Mouse (Mus musculus) hindbrain, embryonic 14.5 days (tissue): ENCODE results near the gene Kcnt1. TPM values are rescaled to one million over a fixed set of nuclear protein-coding genes. Genes with fewer than 3 reads are reported as not detected.

Experiments used
- ATAC-seq: fragments of 200-750 bp; cut with Nextera tagmentation; 2 replicates; pipeline ENCODE4 v1.8.0; 2017; ENCODE audit warnings: moderate number of reproducible peaks, mild to moderate bottlenecking, moderate TSS enrichment, moderate library complexity; ENCODE audit not compliant: low FRiP score
- DNase-seq: peaks from one replicate; pipeline ENCODE4 v3.0.0-alpha.2; 2015; ENCODE audit warnings: low spot score
- H3K27ac ChIP-seq: fragments of 300-500 bp; sonication (generic); 2 replicates; pipeline ENCODE4 v1.5.1; 2014; ENCODE audit warnings: mild to moderate bottlenecking, moderate library complexity
- H3K27me3 ChIP-seq: fragments of 300-500 bp; sonication (generic); 2 replicates; pipeline ENCODE4 v1.6.1; 2014; ENCODE audit warnings: mild to moderate bottlenecking, low read length, mixed read lengths; ENCODE audit not compliant: control insufficient read depth, insufficient read depth
- H3K36me3 ChIP-seq: fragments of 300-500 bp; sonication (generic); replicated peaks from 2 replicates; pipeline ENCODE4 v1.6.1; 2014; ENCODE audit not compliant: control insufficient read depth, insufficient read depth
- H3K4me1 ChIP-seq: fragments of 300-500 bp; sonication (generic); replicated peaks from 2 replicates; pipeline ENCODE4 v1.6.1; 2014; ENCODE audit warnings: antibody characterized with exemption, low read length, mixed read lengths; ENCODE audit not compliant: control insufficient read depth, insufficient read depth
- H3K4me2 ChIP-seq: fragments of 300-500 bp; sonication (generic); replicated peaks from 2 replicates; pipeline ENCODE4 v1.6.1; 2014; ENCODE audit warnings: mild to moderate bottlenecking, moderate library complexity
- H3K4me3 ChIP-seq: fragments of 300-500 bp; sonication (generic); replicated peaks from 2 replicates; pipeline ENCODE4 v1.5.1; 2014; ENCODE audit warnings: mild to moderate bottlenecking, low read length
- H3K9ac ChIP-seq: fragments of 300-500 bp; sonication (generic); 2 replicates; pipeline ENCODE4 v1.6.1; 2014
- H3K9me3 ChIP-seq: fragments of 300-500 bp; sonication (generic); 2 replicates; pipeline ENCODE4 v1.6.1; 2016; ENCODE audit warnings: low read length; ENCODE audit not compliant: control insufficient read depth
- WGBS: fragments of 180-500 bp; shearing (Covaris S2); extraction: QIAGEN DNeasy Blood & Tissue Kit; methylation state at CpG from one replicate; pipeline ENCODE4 v1.1.7; 2014; 5-methylcytosine and 5-hydroxymethylcytosine counted together
- polyA plus RNA-seq: library from polyadenylated mRNA; unstranded; fragments of >200 nt; fragmentation: Nextera tagmentation; extraction: Ambion mirVana; gene quantifications from 2 replicates; pipeline ENCODE4 v1.2.1, GENCODE M21; 2014

The Kcnt1 gene
- polyA plus RNA-seq, 1 experiment from 2014 or later = 20.6 TPM

GRCm38 (mm10) chr2:25888144-25888543 is 24.6 kb downstream of the Kcnt1 start:
- WGBS = 60% methylated on average over 5 of the region's 5 CpGs
- Histone ChIP-seq H3K27ac (no peak overlapping the region), H3K27me3 (no peaks in the 10 kb centered on the region), H3K4me1 (no peaks in the 10 kb centered on the region), H3K9ac (no peak overlapping the region), H3K36me3 (no peaks in the 10 kb centered on the region), H3K9me3 (no peaks in the 10 kb centered on the region), H3K4me2 (no peak overlapping the region), H3K4me3 (no peak overlapping the region)
- DNase-seq (no peak), ATAC-seq (no peak)

GRCm38 (mm10) chr2:25892440-25892839 is 28.9 kb downstream of the Kcnt1 start:
- H3K4me1 ChIP-seq = no peaks in the 10 kb centered on the region
- no peaks in the 10 kb centered on the region for H3K36me3 ChIP-seq
- WGBS = 82% methylated on average over 7 of the region's 7 CpGs
- no peaks in the 10 kb centered on the region for H3K27me3 ChIP-seq
- DNase-seq = no peak
- no peak overlapping the region for H3K27ac ChIP-seq
- H3K9me3 ChIP-seq = no peaks in the 10 kb centered on the region
- ATAC-seq = no peak
- H3K4me2 ChIP-seq = no peak overlapping the region
- H3K9ac ChIP-seq = no peak overlapping the region
- H3K4me3 ChIP-seq = no peak overlapping the region

GRCm38 (mm10) chr2:25898970-25899369 is 35.4 kb downstream of the Kcnt1 start:
- ATAC-seq = no peak
- Histone ChIP-seq H3K4me1 (no peaks in the 10 kb centered on the region), H3K9me3 (no peaks in the 10 kb centered on the region), H3K36me3 (no peaks in the 10 kb centered on the region), H3K27me3 (no peaks in the 10 kb centered on the region), H3K27ac (no peak overlapping the region), H3K9ac (no peak overlapping the region), H3K4me2 (no peak overlapping the region), H3K4me3 (no peak overlapping the region)
- DNase-seq = no peak
- 87% methylated on average over 9 of the region's 9 CpGs for WGBS

GRCm38 (mm10) chr2:25909872-25910271 is 46.3 kb downstream of the Kcnt1 start:
- no peak overlapping the region for H3K4me2 ChIP-seq
- H3K4me3 ChIP-seq = no peak overlapping the region
- WGBS = 85% methylated on average over 12 of the region's 12 CpGs
- H3K27ac ChIP-seq = no peak overlapping the region
- H3K27me3 ChIP-seq = no peaks in the 10 kb centered on the region
- 0 out of 2 replicates have a peak, but pooled peaks cover 3% of the 10 kb centered on the region for H3K36me3 ChIP-seq
- H3K9me3 ChIP-seq = no peaks in the 10 kb centered on the region
- ATAC-seq = no peak
- H3K4me1 ChIP-seq = no peaks in the 10 kb centered on the region
- no peak for DNase-seq
- H3K9ac ChIP-seq = no peak overlapping the region

- Histone ChIP-seq H3K27ac (no peak overlapping the region), H3K9me3 (no peaks in the 10 kb centered on the region), H3K9ac (no peak overlapping the region), H3K4me3 (no peak overlapping the region), H3K27me3 (no peaks in the 10 kb centered on the region), H3K36me3 (0 out of 2 replicates have a peak, but pooled peaks cover 3% of the 10 kb centered on the region), H3K4me1 (no peaks in the 10 kb centered on the region), H3K4me2 (no peak overlapping the region)
- WGBS = 54% methylated on average over 2 of the region's 2 CpGs
- no peak for DNase-seq
- no peak for ATAC-seq
Observed at GRCm38 (mm10) chr2:25913247-25913646, 49.7 kb downstream of the Kcnt1 start.

GRCm38 (mm10) chr2:25914201-25914600 is 50.7 kb downstream of the Kcnt1 start:
- Histone ChIP-seq H3K36me3 (0 out of 2 replicates have a peak, but pooled peaks cover 3% of the 10 kb centered on the region), H3K4me2 (no peak overlapping the region), H3K4me3 (no peak overlapping the region), H3K9me3 (no peaks in the 10 kb centered on the region), H3K27me3 (no peaks in the 10 kb centered on the region), H3K9ac (no peak overlapping the region), H3K4me1 (no peaks in the 10 kb centered on the region), H3K27ac (no peak overlapping the region)
- WGBS = 72% methylated on average over 4 of the region's 4 CpGs
- no peak for DNase-seq
- no peak for ATAC-seq

- Histone ChIP-seq H3K4me2 (no peak overlapping the region), H3K27me3 (no peaks in the 10 kb centered on the region), H3K36me3 (0 out of 2 replicates have a peak, but pooled peaks cover 3% of the 10 kb centered on the region), H3K9ac (no peak overlapping the region), H3K4me1 (no peaks in the 10 kb centered on the region), H3K9me3 (no peaks in the 10 kb centered on the region), H3K27ac (no peak overlapping the region), H3K4me3 (no peak overlapping the region)
- DNase-seq = no peak
- ATAC-seq = no peak
- 89% methylated on average over 5 of the region's 5 CpGs for WGBS
Observed at GRCm38 (mm10) chr2:25914821-25915220, 51.3 kb downstream of the Kcnt1 start.

GRCm38 (mm10) chr2:25918408-25918807 is 54.9 kb downstream of the Kcnt1 start:
- 85% methylated on average over 2 of the region's 2 CpGs for WGBS
- no peak overlapping the region for H3K9ac ChIP-seq

GRCm38 (mm10) chr2:25919972-25920371 is 56.4 kb downstream of the Kcnt1 start:
- Histone ChIP-seq H3K27ac (no peak overlapping the region), H3K4me3 (no peak overlapping the region), H3K27me3 (no peaks in the 10 kb centered on the region), H3K4me1 (0 out of 2 replicates have a peak, but pooled peaks cover 4% of the 10 kb centered on the region), H3K9me3 (no peaks in the 10 kb centered on the region), H3K9ac (no peak overlapping the region), H3K36me3 (peaks cover 13% of the 10 kb centered on the region), H3K4me2 (no peak overlapping the region)
- ATAC-seq (peak; percentile 18; the same call in 1 of the 2 replicates), DNase-seq (no peak)
- WGBS = 67% methylated on average over 3 of the region's 3 CpGs

More at GRCm38 (mm10) chr2:25918408-25918807, 54.9 kb downstream of the Kcnt1 start:
- H3K4me1 ChIP-seq = 0 out of 2 replicates have a peak, but pooled peaks cover 4% of the 10 kb centered on the region
- no peak overlapping the region for H3K27ac ChIP-seq
- H3K9me3 ChIP-seq = no peaks in the 10 kb centered on the region
- H3K4me2 ChIP-seq = no peak overlapping the region
- no peak overlapping the region for H3K4me3 ChIP-seq
- no peak for DNase-seq
- no peak for ATAC-seq
- H3K36me3 ChIP-seq = peaks cover 5% of the 10 kb centered on the region; the same call in 1 of the 2 replicates
- no peaks in the 10 kb centered on the region for H3K27me3 ChIP-seq

GRCm38 (mm10) chr2:25923799-25924198 is 60.3 kb downstream of the Kcnt1 start:
- 75% methylated on average over 2 of the region's 2 CpGs for WGBS
- ATAC-seq (no peak), DNase-seq (no peak)
- no peak overlapping the region for H3K27ac ChIP-seq
- H3K4me1 ChIP-seq = 0 out of 2 replicates have a peak, but pooled peaks cover 4% of the 10 kb centered on the region
- H3K27me3 ChIP-seq = no peaks in the 10 kb centered on the region
- H3K9ac ChIP-seq = no peak overlapping the region
- no peak overlapping the region for H3K4me2 ChIP-seq
- H3K4me3 ChIP-seq = no peak overlapping the region
- no peaks in the 10 kb centered on the region for H3K9me3 ChIP-seq
- peaks cover 42% of the 10 kb centered on the region for H3K36me3 ChIP-seq
